Comparison of ENCODE assay signal across 20 mouse cellular contexts in genomic region chr11:29779409-29780026, GRCm38 (mm10). TPM values are rescaled to one million over a fixed set of nuclear protein-coding genes. Genes with fewer than 3 reads are reported as not detected.
DNase-seq lines count a peak whose midpoint lies in the region; ATAC-seq lines count a peak whose summit lies in the region.
"Had no signal": no experiment of that assay in that cellular context is flagged by ENCODE, and none has a peak within 500 bp of the region (broad histone marks: within the 10 kb centered on the region; RNA-seq: fewer than 3 reads in every experiment).

No protein-coding gene starts in this region.

- H3K4me3 ChIP-seq in kidney, embryonic 16.5 days (ENCODE audit: low read length): no peak overlapping the region
- H3K4me3 ChIP-seq: embryonic facial prominence, embryonic 12.5 days; forebrain, embryonic 15.5 days; hindbrain, embryonic 13.5 days had no signal

- H3K27ac ChIP-seq in kidney, embryonic 16.5 days (ENCODE audit: low read length): no peak overlapping the region
- H3K27ac ChIP-seq: embryonic facial prominence, embryonic 12.5 days; forebrain, embryonic 15.5 days; hindbrain, embryonic 13.5 days; hindbrain, postnatal 0 days had no signal

- no peaks in the 10 kb centered on the region for H3K4me1 ChIP-seq in kidney, embryonic 16.5 days (ENCODE audit: insufficient read depth, low read length)
- H3K4me1 ChIP-seq: embryonic facial prominence, embryonic 12.5 days had no signal

- no peak overlapping the region for H3K4me2 ChIP-seq in kidney, embryonic 16.5 days (replicated peaks; ENCODE audit: low read depth, low read length)
- H3K4me2 ChIP-seq: embryonic facial prominence, embryonic 12.5 days; forebrain, embryonic 15.5 days; hindbrain, embryonic 13.5 days had no signal

- H3K9ac ChIP-seq in kidney, embryonic 16.5 days (replicated peaks; ENCODE audit: low read length): no peak overlapping the region
- H3K9ac ChIP-seq: embryonic facial prominence, embryonic 12.5 days; forebrain, embryonic 15.5 days; hindbrain, embryonic 13.5 days had no signal

- peak; percentile 48 for DNase-seq in retina, postnatal 1 day
- DNase-seq in retina, embryonic 14.5 days (ENCODE audit: low spot score): no peak
- DNase-seq in ES-CJ7 (ENCODE audit: low read depth, low spot score) (peak; percentile 41), ZHBTc4 (ENCODE audit: low read depth, low spot score) (peak; percentile 44)
- no peak for DNase-seq in B cell, adult 2 months
- DNase-seq: adrenal gland, postnatal 14 days; cerebellum, adult 11-12 months; cerebellum, adult 9-10 months; cerebellum, postnatal 25 days; gastrocnemius, postnatal 25 days; heart, postnatal 10 days; heart, postnatal 4 days had no signal

- WGBS in kidney, embryonic 16.5 days: 60% methylated on average over 2 of the region's 2 CpGs

- H3K9me3 ChIP-seq in kidney, embryonic 16.5 days (ENCODE audit: low read length): 0 out of 2 replicates have a peak, but pooled peaks cover 2% of the 10 kb centered on the region
- H3K9me3 ChIP-seq: embryonic facial prominence, embryonic 12.5 days; forebrain, embryonic 15.5 days; G1E; hindbrain, embryonic 13.5 days had no signal

- H3K36me3 ChIP-seq in kidney, embryonic 16.5 days (ENCODE audit: insufficient read depth, low read length): no peaks in the 10 kb centered on the region
- H3K36me3 ChIP-seq: embryonic facial prominence, embryonic 12.5 days; forebrain, embryonic 15.5 days; G1E had no signal

- no peaks in the 10 kb centered on the region for H3K27me3 ChIP-seq in kidney, embryonic 16.5 days (ENCODE audit: insufficient read depth, low read length)
- H3K27me3 ChIP-seq: embryonic facial prominence, embryonic 12.5 days; forebrain, embryonic 15.5 days; hindbrain, embryonic 13.5 days had no signal

- ATAC-seq in kidney, embryonic 16.5 days (ENCODE audit: low FRiP score, low TSS enrichment): no peak
- ATAC-seq: activated CD4-positive, CD25-positive, alpha-beta regulatory T cell, adult 4 months; forebrain, embryonic 15.5 days; hindbrain, postnatal 0 days had no signal

RNA-seq across cellular contexts. Expression of gene 4931440F15Rik, which starts 46.0 kb away (rescaled TPM):
- 0.05 and 0.17 TPM in 2 replicates for polyA plus RNA-seq in kidney, embryonic 16.5 days (2015; fragmentation: Nextera tagmentation; extraction: Ambion mirVana)
- polyA plus RNA-seq: activated CD4-positive, CD25-positive, alpha-beta regulatory T cell, adult 4 months; C2C12; G1E had no signal

Comparison
In these comparisons a context has a peak if more than half of its experiments do, and no peak if none do; other contexts are left out.
1. DNase-seq: peak in retina, postnatal 1 day (single experiment), ES-CJ7 (single experiment) and ZHBTc4 (single experiment); none in retina, embryonic 14.5 days (single experiment) and B cell, adult 2 months (0 of 2).